Mouse (Mus musculus) erythroblast, embryonic 14.5 days (primary cell): ENCODE measurements at regions not wholly inside any gene's neighbourhood (a gene's known extent, or its start where the extent isn't known, plus 50 kb on each side); places are given as distances from the start of the nearest gene placed in this dataset.

Experiments used
- GATA1 ChIP-seq: IDR thresholded peaks from 2 replicates; pipeline ENCODE4 v1.6.1; 2012; ENCODE audit warnings: low read length, inconsistent platforms, mixed read lengths
- TAL1 ChIP-seq: IDR thresholded peaks from 3 replicates; pipeline ENCODE4 v1.6.1; 2012; ENCODE audit warnings: low read length, inconsistent platforms, mixed read lengths

- TF ChIP-seq TAL1 (no peak), GATA1 (no peak)
These were observed 81.4 kb upstream of the Cdkn3 start for GRCm38 (mm10) chr14:46678935-46679334.
